In the genomic region with DNA sequence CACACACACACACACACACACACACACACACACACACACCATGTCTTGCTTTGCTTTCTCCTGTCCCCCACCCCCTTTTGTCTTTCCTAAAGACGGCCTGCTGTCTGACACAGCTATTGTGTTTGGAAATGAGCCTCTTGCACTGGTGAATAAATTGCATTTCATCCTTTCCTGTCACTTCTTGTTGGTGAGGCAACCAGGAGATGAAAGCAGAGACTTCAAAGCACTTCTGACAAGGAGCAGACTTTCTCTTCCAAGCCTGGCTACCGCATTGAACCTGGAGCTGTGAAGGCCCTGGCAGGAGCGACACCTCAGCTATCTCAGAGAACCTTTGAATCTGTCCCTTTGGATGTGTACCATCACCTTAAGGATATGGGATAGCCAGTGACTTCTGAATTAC, we compare ENCODE assay signal across 15 mouse cellular contexts.
"Had no signal": no experiment of that assay in that cellular context is flagged by ENCODE, and none has a peak within 500 bp of the region (broad histone marks: within the 10 kb centered on the region; RNA-seq: fewer than 3 reads in every experiment).

No protein-coding gene starts in this region.

- H3K9ac ChIP-seq: kidney, embryonic 15.5 days; liver, embryonic 13.5 days; midbrain, embryonic 12.5 days; neural tube, embryonic 12.5 days; neural tube, embryonic 15.5 days had no signal

- H3K4me2 ChIP-seq: kidney, embryonic 15.5 days; liver, embryonic 13.5 days; midbrain, embryonic 12.5 days; neural tube, embryonic 12.5 days; neural tube, embryonic 15.5 days had no signal

- H3K27me3 ChIP-seq: kidney, embryonic 15.5 days; liver, embryonic 13.5 days; midbrain, embryonic 12.5 days; neural tube, embryonic 12.5 days; neural tube, embryonic 15.5 days had no signal

- H3K4me1 ChIP-seq: liver, embryonic 13.5 days; midbrain, embryonic 12.5 days; neural tube, embryonic 12.5 days had no signal

- H3K4me3 ChIP-seq: kidney, embryonic 15.5 days; left cerebral cortex, adult 2 months; liver, embryonic 13.5 days; midbrain, embryonic 12.5 days; neural tube, embryonic 12.5 days; neural tube, embryonic 15.5 days had no signal

- H3K36me3 ChIP-seq: kidney, embryonic 15.5 days; liver, embryonic 13.5 days; midbrain, embryonic 12.5 days; neural tube, embryonic 12.5 days; neural tube, embryonic 15.5 days had no signal

- DNase-seq: kidney, adult 8-10 months; kidney, postnatal 10 days; kidney, postnatal 36 days; layer of hippocampus, postnatal 36 days; liver, embryonic 13.5 days; lung, adult 2 months; lung, postnatal 14 days; lung, postnatal 4 days; thymus, postnatal 25 days had no signal

- H3K9me3 ChIP-seq: liver, embryonic 13.5 days had no signal

- H3K27ac ChIP-seq: kidney, embryonic 15.5 days; left cerebral cortex, adult 2 months; liver, embryonic 13.5 days; midbrain, embryonic 12.5 days; neural tube, embryonic 12.5 days; neural tube, embryonic 15.5 days; stomach, postnatal 0 days had no signal
